Mouse (Mus musculus) heart, embryonic 12.5 days (tissue): ENCODE measurements around the gene Trpt1. TPM values are rescaled to one million over a fixed set of nuclear protein-coding genes. Genes with fewer than 3 reads are reported as not detected.
A peak's percentile ranks its signal among the peaks of the same experiment; 100 is the strongest.

Experiments used
- ATAC-seq: fragments of 200-750 bp; cut with Nextera tagmentation; 2 replicates; pipeline ENCODE4 v1.8.0; 2017; ENCODE audit warnings: moderate TSS enrichment, moderate library complexity; ENCODE audit not compliant: insufficient number of reproducible peaks, low FRiP score
- H3K27ac ChIP-seq: fragments of 300-500 bp; sonication (generic); 2 replicates; pipeline ENCODE4 v1.5.1; 2016; ENCODE audit warnings: mild to moderate bottlenecking, moderate library complexity; ENCODE audit not compliant: poor library complexity, severe bottlenecking
- H3K27me3 ChIP-seq: fragments of 300-500 bp; sonication (generic); replicated peaks from 2 replicates; pipeline ENCODE4 v1.6.1; 2016; ENCODE audit warnings: mild to moderate bottlenecking, moderate library complexity
- H3K36me3 ChIP-seq: fragments of 300-500 bp; sonication (generic); 2 replicates; pipeline ENCODE4 v1.6.1; 2016; ENCODE audit warnings: mild to moderate bottlenecking, moderate library complexity
- H3K4me1 ChIP-seq: fragments of 300-500 bp; sonication (generic); replicated peaks from 2 replicates; pipeline ENCODE4 v1.6.1; 2016; ENCODE audit warnings: mild to moderate bottlenecking
- H3K4me2 ChIP-seq: fragments of 300-500 bp; sonication (generic); 2 replicates; pipeline ENCODE4 v1.6.1; 2016; ENCODE audit warnings: mild to moderate bottlenecking, moderate library complexity
- H3K4me3 ChIP-seq: fragments of 300-500 bp; sonication (generic); 2 replicates; pipeline ENCODE4 v1.5.1; 2016; ENCODE audit warnings: mild to moderate bottlenecking
- H3K9ac ChIP-seq: fragments of 300-500 bp; sonication (generic); 2 replicates; pipeline ENCODE4 v1.6.1; 2016; ENCODE audit warnings: mild to moderate bottlenecking, moderate library complexity
- H3K9me3 ChIP-seq: fragments of 300-500 bp; sonication (generic); replicated peaks from 2 replicates; pipeline ENCODE4 v1.6.1; 2016; ENCODE audit warnings: mild to moderate bottlenecking, moderate library complexity
- WGBS: fragments of 180-500 bp; shearing (Covaris S2); methylation state at CpG from one replicate; pipeline ENCODE4 v1.1.7; 2016; 5-methylcytosine and 5-hydroxymethylcytosine counted together
- polyA plus RNA-seq: library from polyadenylated mRNA; unstranded; fragments of >200 nt; fragmentation: Nextera tagmentation; extraction: Ambion mirVana; gene quantifications from 2 replicates; pipeline ENCODE4 v1.2.1, GENCODE M21; 2016

Trpt1 gene
- polyA plus RNA-seq, 1 experiment from 2014 or later = 13.3 TPM

DNA sequence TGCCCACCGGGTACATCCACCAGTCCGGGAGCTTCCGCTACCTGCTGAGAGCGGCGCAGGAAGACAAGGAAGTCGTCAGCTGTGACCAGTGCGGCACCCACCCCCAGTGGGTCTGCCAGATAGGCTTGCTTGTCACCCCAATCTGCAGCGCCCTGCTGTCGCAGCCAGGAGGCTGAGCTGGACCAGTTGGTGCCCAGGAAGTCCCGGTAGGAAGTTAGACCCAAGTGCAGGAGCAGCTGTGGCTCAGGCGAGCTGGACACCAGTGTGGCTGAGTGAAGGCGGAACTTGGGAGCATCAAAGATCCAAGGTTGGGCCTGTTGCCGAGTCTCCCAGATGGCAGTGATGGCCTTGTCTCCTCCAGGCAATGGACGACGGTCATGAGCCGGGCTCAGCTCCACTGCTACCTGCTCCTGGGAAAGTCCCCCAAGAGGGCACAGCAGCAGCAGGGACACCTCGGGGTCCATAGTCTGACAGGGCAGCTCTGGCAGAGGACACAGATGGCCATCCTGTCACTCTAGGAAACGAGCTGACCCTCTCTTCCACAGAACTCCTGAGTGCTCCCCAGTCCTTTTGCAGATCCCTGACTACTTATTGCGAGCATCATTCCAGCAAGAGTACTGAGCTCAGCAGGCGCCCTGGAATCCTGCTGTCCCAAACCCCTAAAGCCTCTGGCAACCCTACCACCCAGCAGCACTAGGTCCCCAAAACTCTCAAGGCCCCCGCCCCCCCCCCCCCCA, 508 bp upstream of the Trpt1 start:
- WGBS = 38% methylated on average over 21 of the region's 21 CpGs
- no peak overlapping the region for H3K27ac ChIP-seq
- H3K4me2 ChIP-seq = peak overlapping the region; percentile 82
- ATAC-seq = no peak
- H3K9me3 ChIP-seq = 0 out of 2 replicates have a peak, but pooled peaks cover 14% of the 10 kb centered on the region
- peak overlapping the region; percentile 73 for H3K9ac ChIP-seq
- peaks cover 25% of the 10 kb centered on the region for H3K36me3 ChIP-seq
- peaks cover 41% of the 10 kb centered on the region for H3K4me1 ChIP-seq
- peak overlapping the region; percentile 61 for H3K4me3 ChIP-seq
- H3K27me3 ChIP-seq = no peaks in the 10 kb centered on the region

DNA sequence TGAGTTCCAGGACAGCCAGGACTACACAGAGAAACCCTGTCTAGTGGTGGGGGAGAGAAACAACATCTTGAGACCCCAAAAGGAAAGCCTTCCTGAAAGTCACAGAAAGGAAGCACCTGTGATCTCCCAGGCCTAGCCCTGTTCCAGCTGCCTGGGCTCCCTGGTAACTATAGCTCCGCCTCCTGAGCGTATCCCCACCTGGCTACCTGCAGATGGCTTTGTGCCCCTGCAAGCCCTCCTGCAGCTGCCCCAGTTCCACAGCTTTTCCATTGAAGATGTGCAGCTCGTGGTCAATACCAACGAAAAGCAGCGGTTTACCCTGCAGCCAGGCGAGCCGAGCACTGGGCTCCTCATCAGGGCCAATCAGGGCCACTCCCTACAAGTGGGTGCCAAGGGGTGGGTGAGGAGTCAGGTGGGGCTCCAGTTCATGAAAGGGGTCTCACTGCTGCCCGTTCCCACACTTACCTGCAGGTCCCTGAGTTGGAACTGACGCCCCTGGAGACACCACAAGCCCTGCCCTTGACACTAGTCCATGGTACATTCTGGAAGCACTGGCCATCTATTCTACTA, 1.9 kb downstream of the Trpt1 start:
- 82% methylated on average over 9 of the region's 9 CpGs for WGBS
- H3K27me3 ChIP-seq = no peaks in the 10 kb centered on the region
- H3K27ac ChIP-seq = no peak overlapping the region
- no peak overlapping the region for H3K4me3 ChIP-seq
- no peak overlapping the region for H3K4me2 ChIP-seq
- H3K9me3 ChIP-seq = 0 out of 2 replicates have a peak, but pooled peaks cover 15% of the 10 kb centered on the region
- no peak for ATAC-seq
- H3K36me3 ChIP-seq = peaks cover 26% of the 10 kb centered on the region
- H3K4me1 ChIP-seq = peaks cover 34% of the 10 kb centered on the region
- no peak overlapping the region for H3K9ac ChIP-seq

DNA sequence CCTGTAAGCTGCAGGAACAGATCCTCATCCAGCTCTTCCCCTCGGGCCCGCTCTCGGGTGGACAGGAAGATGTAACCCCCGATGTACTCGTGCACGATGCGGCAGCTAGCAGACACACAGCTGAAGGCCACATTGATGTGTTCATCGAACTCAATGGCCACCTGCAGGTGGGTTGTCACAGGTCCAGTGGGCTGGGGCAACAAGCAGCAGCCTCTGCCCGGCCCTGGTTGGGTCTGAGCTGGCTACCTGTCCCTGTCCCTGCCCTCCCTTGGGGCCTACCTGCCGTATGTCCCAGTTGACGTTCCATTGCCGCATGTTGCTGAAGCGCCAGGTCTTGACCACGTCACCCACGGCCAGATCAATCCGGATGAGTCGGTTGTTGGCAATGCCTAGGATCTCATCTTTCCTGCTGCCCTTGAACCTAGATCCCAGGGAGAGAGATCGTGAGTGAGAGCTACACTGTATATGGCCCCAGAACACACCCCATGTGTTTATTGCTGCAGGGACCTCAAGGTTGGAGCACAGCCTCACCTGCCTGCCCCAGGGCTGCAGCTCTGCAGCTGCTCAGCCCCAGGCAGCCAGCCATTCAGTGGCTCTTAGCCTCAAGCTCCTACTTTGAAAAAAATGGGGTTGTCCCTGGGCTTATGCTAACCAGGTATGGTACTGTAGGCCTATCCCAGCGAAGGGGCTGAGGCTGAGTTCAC, 3.6 kb downstream of the Trpt1 start:
- Histone ChIP-seq H3K27ac (no peak overlapping the region), H3K36me3 (peaks cover 26% of the 10 kb centered on the region), H3K4me2 (no peak overlapping the region), H3K4me3 (no peak overlapping the region), H3K9me3 (0 out of 2 replicates have a peak, but pooled peaks cover 15% of the 10 kb centered on the region), H3K4me1 (peaks cover 22% of the 10 kb centered on the region), H3K9ac (no peak overlapping the region), H3K27me3 (no peaks in the 10 kb centered on the region)
- no peak for ATAC-seq
- WGBS = 91% methylated on average over 19 of the region's 19 CpGs

DNA sequence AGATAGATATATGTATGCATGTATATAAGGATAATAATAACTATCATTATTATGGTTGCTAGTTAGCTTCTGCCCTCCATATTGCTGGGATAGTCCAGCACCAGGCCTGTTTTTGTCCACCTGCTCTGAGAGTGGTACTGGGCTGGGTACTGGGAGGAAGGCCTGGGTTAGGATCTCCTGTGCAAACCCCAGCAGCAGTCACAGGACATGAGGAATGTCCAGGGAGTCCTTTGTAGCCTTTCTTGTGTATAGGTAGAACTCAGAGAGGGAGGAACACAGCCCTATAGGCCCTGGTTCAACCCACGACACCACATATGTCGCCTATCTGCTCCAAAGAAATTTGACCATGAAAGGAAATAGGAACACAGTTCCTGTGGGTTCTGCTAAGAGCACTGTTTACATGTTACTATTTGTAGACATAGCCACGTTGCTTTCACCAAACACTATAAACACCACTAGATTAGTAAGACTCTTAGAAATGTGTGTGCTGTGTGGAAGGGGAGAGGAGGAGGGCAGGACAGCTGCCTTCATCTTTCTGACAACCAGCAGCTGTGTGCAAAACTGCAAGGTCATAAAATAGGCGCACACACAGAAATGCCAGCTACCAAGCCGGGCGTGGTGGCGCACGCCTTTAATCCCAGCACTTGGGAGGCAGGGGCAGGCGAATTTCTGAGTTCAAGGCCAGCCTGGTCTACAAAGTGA, 11.1 kb downstream of the Trpt1 start:
- Histone ChIP-seq H3K9me3 (no peaks in the 10 kb centered on the region), H3K4me2 (no peak overlapping the region), H3K9ac (no peak overlapping the region), H3K36me3 (0 out of 2 replicates have a peak, but pooled peaks cover 3% of the 10 kb centered on the region), H3K27ac (no peak overlapping the region), H3K4me1 (no peaks in the 10 kb centered on the region; the same call in 1 of the 2 replicates), H3K27me3 (no peaks in the 10 kb centered on the region), H3K4me3 (no peak overlapping the region)
- 77% methylated on average over 9 of the region's 9 CpGs for WGBS
- no peak for ATAC-seq

DNA sequence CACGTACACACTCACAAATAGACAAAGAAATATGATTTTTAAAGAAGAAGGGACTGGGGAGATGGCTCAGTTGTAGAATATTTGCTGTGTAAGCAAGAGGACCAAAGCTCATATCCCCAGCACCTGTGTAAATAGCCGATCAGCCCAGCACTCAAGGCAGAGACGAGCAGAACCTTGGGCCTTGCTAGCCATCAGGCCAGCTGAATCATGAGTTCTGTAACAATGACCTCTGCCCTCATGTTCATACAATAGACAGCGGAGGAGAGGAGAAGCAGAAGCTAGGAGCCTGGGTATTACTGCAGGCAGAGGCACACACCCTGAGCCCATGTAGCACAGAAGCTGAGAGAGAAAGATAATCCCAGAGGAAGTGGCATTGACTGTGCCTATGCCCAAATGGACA, 16.5 kb downstream of the Trpt1 start:
- Histone ChIP-seq H3K9me3 (no peaks in the 10 kb centered on the region), H3K27ac (no peak overlapping the region), H3K36me3 (0 out of 2 replicates have a peak, but pooled peaks cover 3% of the 10 kb centered on the region), H3K27me3 (no peaks in the 10 kb centered on the region), H3K9ac (no peak overlapping the region), H3K4me2 (no peak overlapping the region), H3K4me1 (peaks cover under 1% of the 10 kb centered on the region; the same call in 1 of the 2 replicates), H3K4me3 (no peak overlapping the region)
- ATAC-seq = no peak; the same call in 1 of the 2 replicates
- WGBS = 80% methylated on average over 4 of the region's 4 CpGs

DNA sequence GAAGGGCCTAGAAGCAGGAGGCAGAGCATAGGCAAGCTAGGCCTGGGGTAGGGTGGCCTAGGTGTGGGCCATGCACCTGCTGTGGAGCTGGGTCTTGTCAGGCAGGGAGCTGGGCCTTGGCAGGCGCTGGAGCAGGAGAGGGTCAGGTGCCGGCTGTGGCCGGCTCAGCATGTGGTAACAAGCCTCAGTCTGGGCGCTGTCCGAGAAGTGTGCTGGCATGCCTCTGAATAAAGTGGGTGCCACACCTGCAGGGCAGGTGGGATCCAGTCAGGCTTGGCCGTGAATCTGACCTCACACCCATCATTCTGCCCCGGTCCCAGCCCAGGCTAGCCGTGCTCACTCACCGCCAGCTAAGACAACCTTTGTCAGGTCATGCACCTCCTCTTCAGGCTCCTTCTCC, 18.1 kb downstream of the Trpt1 start:
- H3K27me3 ChIP-seq = no peaks in the 10 kb centered on the region
- H3K9me3 ChIP-seq = no peaks in the 10 kb centered on the region
- no peak overlapping the region for H3K27ac ChIP-seq
- H3K36me3 ChIP-seq = peaks cover 7% of the 10 kb centered on the region
- no peak overlapping the region for H3K9ac ChIP-seq
- no peak for ATAC-seq
- WGBS = 85% methylated on average over 9 of the region's 9 CpGs
- H3K4me1 ChIP-seq = peaks cover 16% of the 10 kb centered on the region
- no peak overlapping the region for H3K4me3 ChIP-seq
- H3K4me2 ChIP-seq = no peak overlapping the region

DNA sequence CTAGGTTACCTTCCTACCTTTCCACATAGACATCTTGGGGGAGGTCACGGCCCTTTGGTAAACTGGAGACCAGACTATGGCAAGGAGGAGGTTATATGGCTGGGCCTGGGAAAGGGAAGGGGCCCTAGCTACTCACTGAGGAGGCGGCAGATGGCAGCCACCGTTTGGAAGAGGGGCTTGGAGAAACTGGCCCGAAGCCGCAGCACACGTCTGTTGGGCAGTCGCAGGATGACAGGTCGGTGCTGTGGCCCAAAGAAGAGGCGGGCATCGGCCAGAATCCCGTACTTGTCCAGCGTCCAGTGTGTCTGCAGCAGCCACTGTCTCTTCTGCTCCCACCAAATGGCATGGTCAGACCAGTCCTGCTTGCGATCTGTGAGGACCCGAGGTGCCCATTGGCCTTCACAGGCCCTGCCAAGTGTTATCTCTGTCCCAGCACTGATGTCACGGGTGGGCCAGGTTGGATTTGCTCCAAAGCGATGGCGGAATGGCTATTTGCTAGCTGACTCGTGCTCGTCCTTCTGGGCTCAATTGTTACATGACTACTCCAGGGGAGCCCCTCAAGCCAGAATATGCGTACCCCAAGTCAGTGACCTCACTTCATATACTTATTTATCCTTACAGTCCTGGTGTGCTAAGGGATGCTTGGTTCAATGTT, 18.7 kb downstream of the Trpt1 start:
- ATAC-seq = no peak

DNA sequence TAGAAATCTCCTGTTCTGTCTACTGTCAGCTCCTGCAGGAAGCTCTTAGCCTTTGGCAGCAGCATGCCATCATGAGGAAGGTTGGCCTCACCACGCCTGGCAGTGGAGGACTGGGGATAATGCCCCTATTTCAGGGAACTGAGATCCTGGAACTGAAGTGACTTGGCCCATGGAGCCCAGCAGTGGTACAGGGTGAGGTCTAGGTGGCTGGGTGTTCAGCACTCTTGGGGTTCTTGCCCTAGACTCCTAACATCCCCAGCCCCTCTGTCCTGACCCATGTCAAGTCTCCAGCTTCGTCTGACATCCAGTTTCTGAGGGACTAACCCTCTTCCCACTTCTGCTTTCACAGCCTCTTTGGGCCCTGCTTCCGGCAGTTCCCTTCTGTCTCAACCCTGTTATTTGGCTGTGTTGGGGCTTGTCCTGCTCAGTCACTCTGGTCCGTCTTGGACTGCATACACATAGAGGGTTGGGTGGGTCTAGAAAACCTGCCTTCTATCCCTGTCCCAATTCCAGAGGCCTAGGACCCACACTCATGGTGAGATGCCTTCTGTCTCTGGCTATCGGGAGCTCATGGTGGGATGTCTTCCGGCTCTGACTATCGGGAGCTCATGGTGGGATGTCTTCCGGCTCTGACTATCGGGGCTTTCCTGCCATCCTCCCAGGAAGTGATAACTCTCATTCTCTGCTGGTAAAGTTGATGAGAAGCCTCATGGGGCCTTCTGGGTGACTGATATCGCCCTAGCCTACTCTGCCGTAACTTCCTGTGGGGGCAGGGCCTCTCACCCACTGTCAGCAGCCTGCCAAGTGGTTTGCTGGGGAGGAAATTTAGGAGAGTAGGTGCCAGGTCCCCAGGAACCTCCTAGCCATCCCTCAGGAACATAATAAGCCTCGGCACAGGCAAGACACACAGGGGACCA, 21.9 kb downstream of the Trpt1 start:
- WGBS = 51% methylated on average over 12 of the region's 12 CpGs
- Histone ChIP-seq H3K9ac (no peak overlapping the region), H3K27ac (0 out of 2 replicates have a peak overlapping the region, but pooled peaks have one; percentile 26), H3K36me3 (peaks cover 42% of the 10 kb centered on the region), H3K4me2 (peak overlapping the region; percentile 24), H3K4me3 (0 out of 2 replicates have a peak overlapping the region, but pooled peaks have one; percentile 10), H3K9me3 (no peaks in the 10 kb centered on the region), H3K4me1 (peaks cover 23% of the 10 kb centered on the region), H3K27me3 (no peaks in the 10 kb centered on the region)
- peak; percentile 26; the same call in 1 of the 2 replicates for ATAC-seq

More for the DNA sequence above, 18.7 kb downstream of the Trpt1 start:
- Histone ChIP-seq H3K36me3 (peaks cover 13% of the 10 kb centered on the region), H3K27ac (no peak overlapping the region), H3K4me2 (no peak overlapping the region), H3K9ac (no peak overlapping the region), H3K4me3 (no peak overlapping the region), H3K4me1 (peaks cover 22% of the 10 kb centered on the region), H3K9me3 (no peaks in the 10 kb centered on the region), H3K27me3 (no peaks in the 10 kb centered on the region)
- 80% methylated on average over 20 of the region's 20 CpGs for WGBS

DNA sequence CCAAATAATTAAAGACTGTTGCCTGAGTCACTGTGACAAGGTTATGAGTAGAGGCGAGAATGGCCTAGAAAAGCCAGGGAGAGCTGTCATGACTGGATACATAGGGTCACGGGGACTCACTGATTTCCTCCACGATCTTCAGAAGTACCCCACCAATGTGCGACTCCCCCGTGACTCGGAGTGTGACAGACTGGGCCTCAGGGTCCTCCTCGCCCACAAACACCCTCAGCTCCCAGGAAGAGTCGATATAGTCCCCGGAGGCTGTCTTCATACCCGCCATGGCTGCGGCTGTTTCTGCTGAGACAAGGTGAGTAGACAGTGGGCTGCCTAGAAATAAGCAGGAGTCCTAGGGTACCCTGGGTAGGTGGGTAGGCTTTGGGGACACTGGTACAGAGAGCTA, 22.6 kb downstream of the Trpt1 start:
- Histone ChIP-seq H3K36me3 (peaks cover 49% of the 10 kb centered on the region), H3K9ac (no peak overlapping the region), H3K9me3 (no peaks in the 10 kb centered on the region), H3K4me1 (peaks cover 23% of the 10 kb centered on the region), H3K4me3 (0 out of 2 replicates have a peak overlapping the region, but pooled peaks have one; percentile 10), H3K4me2 (peak overlapping the region; percentile 24), H3K27me3 (no peaks in the 10 kb centered on the region), H3K27ac (no peak overlapping the region; the same call in 1 of the 2 replicates)
- no peak for ATAC-seq
- WGBS = 74% methylated on average over 11 of the region's 11 CpGs
